Mouse (Mus musculus): ENCODE measurements at regions not wholly inside any gene's neighbourhood (a gene's known extent, or its start where the extent isn't known, plus 50 kb on each side); places are given as distances from the start of the nearest gene placed in this dataset.

- no peak for DNase-seq (ENCODE audit: low read depth, low spot score)
These were observed 331.4 kb upstream of the Spred2 start for GRCm38 (mm10) chr11:19592506-19593355.

GRCm38 (mm10) chr11:19595107-19595506 lies 329.1 kb upstream of the Spred2 start:
- DNase-seq (ENCODE audit: low read depth, low spot score): no peak

- DNase-seq (ENCODE audit: low read depth, low spot score): no peak
These were observed 327.8 kb upstream of the Spred2 start for GRCm38 (mm10) chr11:19596336-19596735.

- no peak for DNase-seq (ENCODE audit: low read depth, low spot score)
These were observed 324.7 kb upstream of the Spred2 start for GRCm38 (mm10) chr11:19599433-19599832.

- no peak for DNase-seq (ENCODE audit: low read depth, low spot score)
These were observed 322.8 kb upstream of the Spred2 start for GRCm38 (mm10) chr11:19601216-19601938.

DNA sequence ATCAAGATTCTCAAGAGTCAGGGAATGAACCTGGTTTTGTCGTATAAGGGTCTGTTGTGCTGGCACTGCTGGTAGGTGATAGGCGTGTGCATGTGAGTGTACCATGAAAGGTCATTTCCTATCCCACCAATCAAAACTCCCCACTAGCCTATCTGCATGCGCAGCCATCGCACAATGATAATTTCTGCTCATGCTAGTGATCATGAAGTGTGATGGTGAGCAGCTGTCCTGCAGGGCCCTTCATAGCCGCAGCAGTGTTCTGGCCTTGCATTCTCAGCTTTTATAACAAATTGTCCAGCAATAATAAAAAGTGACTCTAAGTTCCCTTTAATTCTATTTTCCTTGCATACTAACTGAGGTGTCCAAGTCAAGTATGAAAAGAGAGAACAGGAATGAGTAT lies 321.7 kb upstream of the Spred2 start:
- DNase-seq (ENCODE audit: low read depth, low spot score): no peak

DNA sequence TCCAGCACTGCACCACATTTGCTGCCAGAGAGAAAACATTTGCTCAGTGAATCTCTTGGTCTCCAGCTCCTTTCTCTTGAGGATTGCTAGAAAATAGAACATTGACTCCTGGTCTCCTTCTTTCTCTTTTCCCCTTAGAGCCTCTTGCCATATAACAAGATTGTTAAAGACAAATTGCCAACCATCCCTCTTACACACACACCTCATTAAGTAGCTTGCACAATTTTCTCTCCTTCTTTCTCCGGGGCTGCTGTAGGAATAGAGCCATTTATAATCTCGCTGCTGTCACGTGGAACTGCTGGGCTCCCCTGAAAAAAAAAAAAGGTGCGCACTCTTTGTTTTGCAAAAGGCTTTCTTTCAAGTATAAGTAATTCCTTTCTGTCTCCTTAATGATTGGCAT lies 318.6 kb upstream of the Spred2 start:
- DNase-seq (ENCODE audit: low read depth, low spot score): no peak

- no peak for DNase-seq (ENCODE audit: low read depth, low spot score)
These were observed 317.2 kb upstream of the Spred2 start for GRCm38 (mm10) chr11:19606943-19607342.

DNA sequence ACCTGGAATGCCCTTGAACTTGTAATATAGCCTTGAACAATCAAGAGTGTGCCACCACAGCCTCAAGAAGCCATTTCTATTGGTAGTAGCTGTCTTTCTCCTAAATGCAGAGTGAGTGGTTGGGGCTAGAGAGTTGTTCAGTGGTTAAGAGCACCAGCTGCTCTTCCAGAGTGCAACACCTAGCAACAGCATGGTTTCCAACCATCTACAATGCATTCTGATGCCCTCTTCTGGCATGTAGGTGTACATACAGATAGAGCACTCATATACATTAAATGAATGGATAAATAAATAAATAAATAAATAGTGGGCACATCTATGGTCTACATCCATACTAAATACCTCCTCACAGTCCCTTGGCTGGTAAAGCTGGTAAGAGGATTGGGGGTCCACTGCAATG lies 316.2 kb upstream of the Spred2 start:
- DNase-seq (ENCODE audit: low read depth, low spot score): no peak

DNA sequence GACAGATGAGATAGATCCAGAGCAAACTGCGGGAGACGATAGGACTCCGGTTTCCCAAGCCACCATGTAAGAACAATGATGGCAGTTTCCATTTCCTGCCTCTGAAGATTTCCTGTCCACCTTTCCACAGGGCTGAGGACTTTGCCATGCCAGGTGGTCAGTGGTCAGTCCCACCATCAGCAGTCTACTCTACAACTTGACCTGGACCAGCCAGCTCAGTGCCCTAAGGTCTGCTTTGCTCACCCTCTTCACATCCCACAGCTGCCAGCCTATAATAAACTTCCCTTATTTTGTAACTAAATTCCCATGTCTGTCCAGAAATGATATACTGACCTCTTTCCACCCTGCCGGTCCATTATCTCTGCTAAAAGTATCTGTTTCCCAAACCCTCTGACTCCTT lies 315.7 kb upstream of the Spred2 start:
- DNase-seq (ENCODE audit: low read depth, low spot score): no peak

- no peak for DNase-seq (ENCODE audit: low read depth, low spot score)
These were observed 313.6 kb upstream of the Spred2 start for GRCm38 (mm10) chr11:19610559-19610958.

- DNase-seq (ENCODE audit: low read depth, low spot score): no peak
These were observed 313.0 kb upstream of the Spred2 start for GRCm38 (mm10) chr11:19611217-19611616.

DNA sequence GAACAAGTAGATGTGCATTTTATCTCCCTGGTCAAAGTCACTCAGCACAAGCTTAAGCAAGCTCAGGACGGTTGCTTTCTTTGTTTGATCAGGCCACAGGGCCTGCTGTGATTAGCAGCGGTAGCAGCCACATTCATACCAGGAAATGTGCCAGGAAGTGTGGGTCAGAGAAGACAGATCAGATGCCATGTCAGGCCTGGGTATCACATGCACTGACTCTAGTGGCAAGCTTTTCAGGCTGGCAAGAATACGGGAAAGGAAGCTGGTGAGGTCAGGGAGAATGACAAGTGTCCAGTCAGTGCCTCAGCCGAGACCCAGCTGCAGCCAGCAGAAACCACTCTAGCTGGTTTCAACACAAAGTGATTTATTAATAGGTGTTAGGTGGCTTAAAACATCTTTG lies 307.7 kb upstream of the Spred2 start:
- DNase-seq (ENCODE audit: low read depth, low spot score): no peak

- no peak for DNase-seq (ENCODE audit: low read depth, low spot score)
These were observed 304.7 kb upstream of the Spred2 start for GRCm38 (mm10) chr11:19619494-19619893.

DNA sequence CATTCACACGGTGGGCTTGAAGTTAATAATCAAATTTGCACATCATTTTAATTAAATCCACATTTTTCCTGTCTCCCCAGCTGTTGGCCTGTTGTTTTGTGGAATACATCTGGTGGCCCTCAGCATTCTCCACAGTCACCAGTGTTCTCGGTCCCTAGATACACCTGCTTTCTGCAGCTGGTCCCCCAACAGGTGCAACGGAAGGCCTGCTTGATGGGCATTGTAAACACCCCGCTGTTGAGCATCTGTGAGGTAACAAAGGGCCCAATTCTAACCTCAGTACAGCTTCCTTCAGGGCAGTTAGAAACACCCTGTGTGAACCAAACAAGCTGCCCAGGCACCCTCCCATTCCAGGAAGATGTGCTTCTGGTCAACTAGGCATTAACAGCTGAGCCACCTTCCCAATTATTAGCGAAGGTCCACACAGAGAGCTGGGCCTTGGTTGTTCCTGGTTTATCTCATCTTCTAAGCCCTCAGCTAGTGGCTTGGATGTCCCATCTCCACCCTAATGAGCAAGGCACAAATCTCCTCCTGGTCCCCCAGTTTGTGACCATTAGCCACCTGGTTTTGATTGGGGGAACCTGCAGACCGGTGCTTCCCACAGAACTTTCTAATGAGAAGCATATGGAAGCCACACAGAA lies 293.0 kb upstream of the Spred2 start:
- no peak for DNase-seq (ENCODE audit: low read depth, low spot score)

DNA sequence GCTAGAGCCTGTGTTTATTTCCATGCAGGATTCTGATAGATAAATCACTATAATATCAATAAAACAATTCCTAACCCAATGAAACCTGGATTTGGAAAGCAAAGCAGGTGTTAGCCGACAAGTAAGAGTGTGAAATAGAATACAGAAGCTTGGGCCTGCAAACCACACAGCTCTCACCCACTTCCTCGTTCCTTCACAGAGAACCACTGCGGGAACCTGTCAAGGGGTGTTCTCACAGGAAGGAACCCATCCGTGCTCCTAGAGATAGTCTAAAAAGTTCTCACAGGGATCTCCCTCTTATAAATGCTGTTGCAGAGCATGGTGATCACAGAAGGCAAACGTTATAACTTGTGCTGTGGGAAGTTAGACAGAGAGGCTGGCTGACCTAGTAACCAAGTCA lies 291.7 kb upstream of the Spred2 start:
- no peak for DNase-seq (ENCODE audit: low read depth, low spot score)

- DNase-seq (ENCODE audit: low read depth, low spot score): no peak
These were observed 290.6 kb upstream of the Spred2 start for GRCm38 (mm10) chr11:19633621-19634020.

GRCm38 (mm10) chr11:19641153-19641552 lies 283.0 kb upstream of the Spred2 start:
- DNase-seq (ENCODE audit: low read depth, low spot score): no peak

GRCm38 (mm10) chr11:19644116-19644795 lies 279.9 kb upstream of the Spred2 start:
- DNase-seq (ENCODE audit: low read depth, low spot score): no peak

DNA sequence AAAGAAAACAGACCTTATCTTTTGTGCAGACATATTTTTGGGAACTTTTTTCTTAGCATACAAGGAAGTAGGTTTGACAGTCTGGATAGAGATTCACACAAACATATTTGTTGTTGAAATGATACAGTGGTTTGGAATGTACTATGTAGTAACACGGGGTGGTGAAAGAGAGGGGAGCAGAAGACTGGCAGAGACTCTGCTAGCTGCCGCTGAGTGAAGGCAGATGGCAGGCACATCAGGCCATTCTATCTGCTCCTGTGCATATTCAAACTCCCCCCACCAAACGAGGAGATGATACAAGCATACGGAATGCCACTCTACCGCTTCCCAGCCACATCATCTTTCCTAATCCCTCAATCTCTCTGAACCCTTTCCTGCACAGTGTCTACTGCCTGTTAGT lies 279.1 kb upstream of the Spred2 start:
- DNase-seq (ENCODE audit: low read depth, low spot score): no peak

- DNase-seq (ENCODE audit: low read depth, low spot score): no peak
These were observed 272.7 kb upstream of the Spred2 start for GRCm38 (mm10) chr11:19651522-19651921.

DNA sequence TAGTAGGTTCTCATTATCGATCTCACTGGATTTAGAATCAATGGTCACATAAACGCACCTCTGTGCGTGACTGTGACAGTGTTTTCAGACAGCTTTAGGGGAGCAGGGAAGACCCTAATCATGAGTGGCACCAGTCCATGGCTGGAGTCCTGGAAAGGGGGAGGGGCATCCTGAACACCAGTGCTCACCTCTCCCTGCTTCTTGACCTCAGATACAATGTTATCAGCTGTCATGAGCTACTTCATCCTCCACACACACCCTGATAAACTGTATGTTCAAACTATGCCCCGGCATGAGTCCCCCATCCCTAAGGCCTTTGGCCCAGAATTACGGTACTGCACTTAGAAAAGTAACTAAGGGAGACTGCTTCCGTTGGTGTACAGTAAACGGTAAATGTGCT lies 272.2 kb upstream of the Spred2 start:
- DNase-seq (ENCODE audit: low read depth, low spot score): no peak
